Mouse (Mus musculus) lung, embryonic 16.5 days (tissue): ENCODE data around the gene 1700012B07Rik. TPM values are rescaled to one million over a fixed set of nuclear protein-coding genes. Genes with fewer than 3 reads are reported as not detected.
A peak's percentile ranks its signal among the peaks of the same experiment; 100 is the strongest.

Experiments used
- ATAC-seq: fragments of 200-750 bp; cut with Nextera tagmentation; 2 replicates; pipeline ENCODE4 v1.8.0; 2017; ENCODE audit warnings: low read depth, mild to moderate bottlenecking, moderate library complexity
- H3K27ac ChIP-seq: fragments of 300-500 bp; sonication (generic); 2 replicates; pipeline ENCODE4 v1.5.1; 2014; ENCODE audit warnings: mild to moderate bottlenecking, control low read depth, low read length
- H3K27me3 ChIP-seq: fragments of 300-500 bp; sonication (generic); 2 replicates; pipeline ENCODE4 v1.6.1; 2014; ENCODE audit warnings: low read depth, low read length, mixed read lengths; ENCODE audit not compliant: control insufficient read depth, insufficient read depth
- H3K36me3 ChIP-seq: fragments of 300-500 bp; sonication (generic); 2 replicates; pipeline ENCODE4 v1.6.1; 2014; ENCODE audit warnings: low read length; ENCODE audit not compliant: control insufficient read depth, insufficient read depth
- H3K4me1 ChIP-seq: fragments of 300-500 bp; sonication (generic); replicated peaks from 2 replicates; pipeline ENCODE4 v1.6.1; 2014; ENCODE audit warnings: low read length, mixed read lengths; ENCODE audit not compliant: control insufficient read depth, insufficient read depth
- H3K4me2 ChIP-seq: fragments of 300-500 bp; sonication (generic); 2 replicates; pipeline ENCODE4 v1.6.1; 2014; ENCODE audit warnings: low read depth, low read length, control low read depth
- H3K4me3 ChIP-seq: fragments of 300-500 bp; sonication (generic); 2 replicates; pipeline ENCODE4 v1.5.1; 2014; ENCODE audit warnings: mild to moderate bottlenecking, low read length, control low read depth
- H3K9ac ChIP-seq: fragments of 300-500 bp; sonication (generic); 2 replicates; pipeline ENCODE4 v1.6.1; 2014; ENCODE audit warnings: low read length, control low read depth
- H3K9me3 ChIP-seq: fragments of 300-500 bp; sonication (generic); 2 replicates; pipeline ENCODE4 v1.6.1; 2016; ENCODE audit warnings: low read length; ENCODE audit not compliant: control insufficient read depth
- WGBS: fragments of 180-500 bp; shearing (Covaris S2); extraction: QIAGEN DNeasy Blood & Tissue Kit; methylation state at CpG from one replicate; pipeline ENCODE4 v1.1.7; 2014; 5-methylcytosine and 5-hydroxymethylcytosine counted together
- polyA plus RNA-seq: library from polyadenylated mRNA; unstranded; fragments of >200 nt; fragmentation: Nextera tagmentation; extraction: Ambion mirVana; gene quantifications from 2 replicates; pipeline ENCODE4 v1.2.1, GENCODE M21; 2015

Gene 1700012B07Rik
- polyA plus RNA-seq, result not detected in 2 replicates

DNA sequence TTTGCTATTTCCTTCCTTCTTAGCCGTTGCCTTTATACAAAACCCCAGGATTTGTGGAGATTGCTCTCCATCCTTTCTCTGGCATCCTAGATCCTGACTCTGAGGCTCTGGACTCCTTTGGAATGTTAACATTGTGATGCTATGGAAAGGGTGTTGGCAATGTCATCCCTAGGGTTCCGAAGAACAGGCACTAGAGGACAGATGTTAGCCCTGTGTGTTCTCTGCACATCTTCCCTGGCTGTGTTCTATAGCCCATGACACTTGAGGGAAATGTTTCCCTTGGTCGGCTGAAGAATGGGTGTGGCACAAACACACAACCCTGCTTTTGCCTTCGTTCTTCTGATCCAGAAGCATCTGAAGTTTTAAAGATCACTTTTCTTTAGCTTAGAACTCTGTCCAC, at the start of gene 1700012B07Rik:
TSS of gene 1700012B07Rik (minus strand) at position 101 of the 400 bp plus-strand sequence.
- Histone ChIP-seq H3K9me3 (no peaks in the 10 kb centered on the region), H3K9ac (no peak within 1 kb of the TSS), H3K4me3 (no peak within 1 kb of the TSS), H3K4me2 (no peak within 1 kb of the TSS), H3K27ac (no peak within 1 kb of the TSS), H3K27me3 (no peaks in the 10 kb centered on the region), H3K4me1 (no peaks in the 10 kb centered on the region), H3K36me3 (no peaks in the 10 kb centered on the region)
- 80% methylated on average over 4 of the region's 4 CpGs for WGBS
- ATAC-seq, result no peak

DNA sequence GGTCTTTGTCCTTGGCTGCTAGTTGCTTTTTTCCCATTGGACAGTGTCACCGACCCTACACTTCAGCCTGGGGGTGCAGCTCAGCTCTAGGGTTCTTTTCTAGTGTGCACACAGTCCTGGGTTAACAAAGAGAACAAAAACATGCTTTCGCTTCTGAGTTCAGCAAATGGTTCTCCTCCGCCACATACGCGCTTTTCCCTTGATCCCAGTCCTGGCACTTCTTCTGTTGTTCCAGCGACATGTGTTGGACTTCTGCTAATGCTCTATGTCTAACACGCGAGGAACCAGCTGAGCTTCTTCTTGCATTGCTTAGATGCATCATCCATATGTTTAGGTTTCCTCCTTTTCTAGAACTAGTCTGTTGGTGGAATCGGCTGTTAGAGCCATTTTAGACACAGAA, 48.9 kb upstream of the 1700012B07Rik start:
- no peaks in the 10 kb centered on the region for H3K36me3 ChIP-seq
- H3K4me1 ChIP-seq, result no peaks in the 10 kb centered on the region
- H3K9me3 ChIP-seq, result no peaks in the 10 kb centered on the region
- H3K4me3 ChIP-seq, result no peak overlapping the region
- peak; percentile 76 for ATAC-seq
- H3K27ac ChIP-seq, result 0 out of 2 replicates have a peak overlapping the region, but pooled peaks have one; percentile 28
- H3K9ac ChIP-seq, result no peak overlapping the region
- no peak overlapping the region for H3K4me2 ChIP-seq
- no peaks in the 10 kb centered on the region for H3K27me3 ChIP-seq
- 66% methylated on average over 9 of the region's 9 CpGs for WGBS

DNA sequence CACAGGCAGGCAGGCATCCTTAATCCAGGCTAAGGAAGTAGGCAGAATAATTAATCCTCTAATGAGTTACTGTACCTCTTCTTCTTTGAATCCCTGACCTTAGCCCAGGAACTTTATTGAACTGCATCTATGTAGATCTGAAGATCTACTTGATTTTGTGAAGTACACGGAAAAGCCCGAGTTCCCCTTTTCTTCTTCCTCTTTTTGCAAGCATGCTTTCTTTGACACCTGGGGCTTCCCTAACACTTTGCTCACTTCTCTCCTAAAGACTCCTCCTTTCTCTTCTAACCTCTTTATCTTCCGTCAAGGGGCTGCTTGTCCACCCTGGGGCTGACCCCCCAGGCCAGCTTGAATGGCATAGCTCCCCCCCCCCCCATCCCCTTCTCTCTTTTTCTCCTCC, 48.0 kb upstream of the 1700012B07Rik start:
- no peaks in the 10 kb centered on the region for H3K36me3 ChIP-seq
- no peaks in the 10 kb centered on the region for H3K27me3 ChIP-seq
- no peaks in the 10 kb centered on the region for H3K4me1 ChIP-seq
- 66% methylated on average over 3 of the region's 3 CpGs for WGBS
- H3K4me2 ChIP-seq, result no peak overlapping the region
- H3K9me3 ChIP-seq, result no peaks in the 10 kb centered on the region
- no peak for ATAC-seq
- H3K27ac ChIP-seq, result no peak overlapping the region
- no peak overlapping the region for H3K9ac ChIP-seq
- no peak overlapping the region for H3K4me3 ChIP-seq

DNA sequence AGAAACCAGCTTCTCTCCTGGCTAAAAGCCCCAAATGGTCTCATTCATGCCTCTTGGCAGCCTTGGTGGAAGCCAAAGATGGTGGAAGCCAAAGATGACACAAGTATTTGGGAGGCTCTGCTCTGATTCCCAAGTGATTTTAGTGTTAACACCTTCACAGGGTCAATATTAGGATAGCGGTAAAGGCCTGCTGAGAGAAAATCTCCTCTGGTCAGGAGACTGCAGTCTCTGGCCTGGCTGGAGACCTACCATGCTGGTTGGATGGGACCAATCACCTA, 47.6 kb upstream of the 1700012B07Rik start:
- no peaks in the 10 kb centered on the region for H3K9me3 ChIP-seq
- no peak overlapping the region for H3K4me2 ChIP-seq
- no peak overlapping the region for H3K4me3 ChIP-seq
- H3K36me3 ChIP-seq, result no peaks in the 10 kb centered on the region
- no peak for ATAC-seq
- H3K27ac ChIP-seq, result no peak overlapping the region
- 93% methylated on average over 1 of the region's 1 CpGs for WGBS
- no peak overlapping the region for H3K9ac ChIP-seq
- H3K4me1 ChIP-seq, result no peaks in the 10 kb centered on the region
- no peaks in the 10 kb centered on the region for H3K27me3 ChIP-seq

DNA sequence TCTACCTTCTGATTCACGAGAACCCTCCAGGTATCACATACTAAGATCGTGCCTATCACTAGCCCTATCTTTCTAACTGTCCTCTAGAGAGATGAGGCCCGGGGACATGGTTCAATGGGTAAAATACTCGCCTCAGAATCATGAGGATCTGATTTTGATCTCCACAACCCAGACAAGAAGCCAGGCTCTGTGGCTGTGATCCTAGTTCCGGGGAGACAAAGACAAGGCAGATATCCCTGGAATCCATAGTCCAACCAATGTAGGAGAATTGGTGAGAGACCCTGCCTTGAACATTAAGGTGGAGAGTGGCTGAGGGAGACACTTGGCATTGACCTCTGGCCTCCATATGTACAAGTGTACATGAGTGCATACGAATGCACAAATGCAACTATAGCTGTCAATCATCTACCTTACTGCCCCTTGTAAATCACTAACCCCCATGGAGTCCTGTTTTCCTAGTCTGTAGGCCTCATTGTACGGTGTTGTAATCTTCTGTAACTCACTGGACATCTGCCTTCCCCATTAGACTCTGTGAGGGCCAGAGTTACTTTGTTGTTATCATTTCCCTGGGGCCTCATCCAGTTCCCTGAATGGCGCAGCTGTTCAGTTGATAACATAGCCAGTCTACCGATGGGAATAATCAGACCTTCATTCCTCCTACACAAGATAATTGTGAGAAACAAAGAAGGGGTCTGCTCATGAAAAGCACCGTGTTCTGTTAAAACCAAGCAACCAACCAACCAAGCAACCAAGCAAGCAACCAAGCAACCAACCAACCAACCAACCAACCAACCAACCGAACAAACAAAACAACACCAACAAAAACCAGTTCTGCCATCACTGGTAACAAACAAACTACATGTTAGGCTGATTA, 47.0 kb upstream of the 1700012B07Rik start:
- no peak overlapping the region for H3K9ac ChIP-seq
- no peaks in the 10 kb centered on the region for H3K4me1 ChIP-seq
- no peaks in the 10 kb centered on the region for H3K27me3 ChIP-seq
- H3K9me3 ChIP-seq, result no peaks in the 10 kb centered on the region
- H3K36me3 ChIP-seq, result no peaks in the 10 kb centered on the region
- no peak overlapping the region for H3K27ac ChIP-seq
- 82% methylated on average over 11 of the region's 11 CpGs for WGBS
- H3K4me3 ChIP-seq, result no peak overlapping the region
- no peak overlapping the region for H3K4me2 ChIP-seq
- no peak for ATAC-seq

DNA sequence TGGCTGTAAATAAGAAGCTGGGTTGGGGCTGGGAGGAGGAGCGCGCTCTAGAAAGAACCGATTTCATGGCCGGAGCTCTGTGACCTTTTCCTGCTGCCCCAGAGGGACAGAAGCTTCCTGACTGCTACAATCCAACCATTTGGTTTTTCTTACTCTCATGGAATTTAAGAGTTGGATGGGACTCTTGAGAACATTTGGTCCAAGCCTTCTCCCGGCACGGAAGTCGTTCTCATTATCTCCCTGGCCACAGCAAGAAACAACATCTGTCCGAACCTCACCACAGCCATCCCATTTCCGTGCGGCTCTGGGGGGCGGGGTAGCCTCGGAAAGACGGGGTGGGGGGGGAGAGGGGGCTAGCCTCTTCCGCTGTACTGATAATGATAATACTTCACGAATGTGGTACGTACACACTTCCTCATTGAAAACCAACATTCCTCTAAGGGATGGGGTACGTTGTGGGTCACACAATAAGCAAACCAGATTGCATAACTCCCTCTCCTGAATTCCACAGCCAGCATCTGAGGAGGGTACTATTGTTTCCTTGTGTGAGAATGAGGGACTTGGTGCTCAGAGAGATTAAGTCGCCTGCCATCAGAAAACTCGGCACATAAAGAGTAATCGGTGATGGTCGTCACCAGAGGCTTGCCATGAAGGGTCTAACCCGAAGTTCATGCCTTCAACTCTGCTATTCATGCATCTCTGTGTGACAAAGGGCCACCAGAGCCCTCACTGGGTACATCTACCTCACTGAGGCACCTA, 46.2 kb upstream of the 1700012B07Rik start:
- no peak overlapping the region; the same call in 1 of the 2 replicates for H3K27ac ChIP-seq
- no peaks in the 10 kb centered on the region for H3K9me3 ChIP-seq
- H3K4me2 ChIP-seq, result no peak overlapping the region
- ATAC-seq, result peak; percentile 32; the same call in 1 of the 2 replicates
- H3K4me3 ChIP-seq, result no peak overlapping the region
- WGBS, result 78% methylated on average over 22 of the region's 22 CpGs
- H3K36me3 ChIP-seq, result no peaks in the 10 kb centered on the region
- no peaks in the 10 kb centered on the region for H3K4me1 ChIP-seq
- H3K27me3 ChIP-seq, result no peaks in the 10 kb centered on the region
- H3K9ac ChIP-seq, result no peak overlapping the region

DNA sequence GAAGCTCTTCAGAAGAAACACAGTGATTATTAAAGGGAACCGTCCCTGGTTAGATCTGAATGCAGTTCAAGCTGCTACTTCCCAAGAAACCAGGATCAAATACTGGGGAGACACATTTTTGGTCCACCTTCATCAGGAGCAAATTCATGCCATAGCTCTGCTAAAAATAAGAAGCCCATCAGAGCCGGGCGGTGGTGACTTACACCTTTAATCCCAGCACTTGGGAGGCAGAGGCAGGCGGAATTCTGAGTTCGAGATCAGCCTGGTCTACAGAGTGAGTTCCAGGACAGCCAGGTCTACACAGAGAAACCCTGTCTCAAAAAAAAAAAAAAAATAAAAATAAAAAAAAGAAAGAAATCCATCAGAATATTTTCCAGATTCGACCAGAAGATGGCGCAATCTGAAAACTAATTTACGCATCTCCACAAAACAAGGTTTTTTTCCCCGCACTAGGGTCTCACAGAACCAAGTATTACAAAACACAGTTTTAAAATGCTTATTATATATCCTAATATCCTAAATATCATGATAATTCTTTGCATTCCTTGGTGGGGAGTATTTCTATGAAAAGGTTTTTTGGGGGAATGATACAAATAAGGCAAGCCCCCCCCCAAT, 45.4 kb upstream of the 1700012B07Rik start:
- no peaks in the 10 kb centered on the region for H3K9me3 ChIP-seq
- no peak for ATAC-seq
- no peaks in the 10 kb centered on the region for H3K36me3 ChIP-seq
- H3K27ac ChIP-seq, result no peak overlapping the region; the same call in 1 of the 2 replicates
- no peak overlapping the region for H3K4me3 ChIP-seq
- 46% methylated on average over 9 of the region's 9 CpGs for WGBS
- H3K9ac ChIP-seq, result no peak overlapping the region
- H3K4me1 ChIP-seq, result no peaks in the 10 kb centered on the region
- no peak overlapping the region for H3K4me2 ChIP-seq
- H3K27me3 ChIP-seq, result no peaks in the 10 kb centered on the region

DNA sequence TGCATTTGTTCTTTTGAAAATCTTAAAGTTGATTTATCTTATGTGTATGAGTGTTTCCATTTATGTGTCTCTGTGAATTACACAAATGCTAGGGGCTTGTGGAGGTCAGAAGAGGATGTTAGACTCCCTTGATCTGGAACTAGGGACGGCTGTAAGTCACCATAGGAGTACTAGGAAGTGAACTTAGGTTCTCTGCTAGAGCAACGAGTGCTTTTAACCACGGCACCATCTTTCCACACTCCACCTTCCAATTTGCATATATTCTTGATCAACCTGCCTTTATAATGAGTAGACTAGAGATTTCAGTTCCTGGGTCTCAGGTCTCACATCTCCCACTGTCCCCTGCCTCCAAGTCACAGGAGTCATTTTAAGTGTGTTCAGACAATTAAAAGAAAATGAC, 44.8 kb upstream of the 1700012B07Rik start:
- Histone ChIP-seq H3K4me2 (no peak overlapping the region), H3K36me3 (no peaks in the 10 kb centered on the region)

DNA sequence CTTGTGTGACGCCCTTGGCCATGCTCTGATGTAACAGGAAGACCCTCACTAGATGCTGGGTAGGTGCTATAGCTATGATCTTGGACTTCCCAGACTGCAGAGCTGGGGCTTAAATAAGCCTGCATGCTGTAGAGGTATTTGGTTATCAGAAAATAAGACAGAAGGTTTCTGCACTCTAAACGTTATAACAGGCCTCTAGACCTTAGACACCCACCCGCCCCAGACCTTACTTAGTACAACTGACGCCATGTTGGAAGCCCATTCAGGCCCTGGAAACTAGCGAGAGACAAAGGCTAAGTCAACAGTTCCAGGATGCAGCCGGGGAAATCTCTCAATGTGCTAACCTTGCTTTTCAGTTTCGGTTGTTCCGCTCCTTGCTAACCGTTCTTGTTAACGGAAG, 44.2 kb upstream of the 1700012B07Rik start:
- no peak overlapping the region for H3K4me2 ChIP-seq
- no peaks in the 10 kb centered on the region for H3K27me3 ChIP-seq
- no peaks in the 10 kb centered on the region for H3K4me1 ChIP-seq
- H3K36me3 ChIP-seq, result no peaks in the 10 kb centered on the region
- H3K4me3 ChIP-seq, result no peak overlapping the region
- H3K9me3 ChIP-seq, result no peaks in the 10 kb centered on the region
- H3K9ac ChIP-seq, result no peak overlapping the region
- ATAC-seq, result no peak
- 79% methylated on average over 10 of the region's 10 CpGs for WGBS
- no peak overlapping the region for H3K27ac ChIP-seq

More for the DNA sequence above, 44.8 kb upstream of the 1700012B07Rik start:
- no peak overlapping the region for H3K27ac ChIP-seq
- H3K4me1 ChIP-seq, result no peaks in the 10 kb centered on the region
- no peak overlapping the region for H3K4me3 ChIP-seq
- 65% methylated on average over 3 of the region's 3 CpGs for WGBS
- H3K27me3 ChIP-seq, result no peaks in the 10 kb centered on the region
- H3K9ac ChIP-seq, result no peak overlapping the region
- no peaks in the 10 kb centered on the region for H3K9me3 ChIP-seq
- ATAC-seq, result no peak
